Mouse (Mus musculus): ENCODE results near the gene Rrp12.

- TF ChIP-seq CTCF (IDR thresholded peaks at IDR 0.05) (peak; percentile 38), EP300 (IDR thresholded peaks at IDR 0.05) (no peak)
Measured at GRCm38 (mm10) chr19:41846366-41847090, 49.4 kb downstream of the Rrp12 start.
